26 mouse cellular contexts compared by ENCODE assay signal in the genomic region with DNA sequence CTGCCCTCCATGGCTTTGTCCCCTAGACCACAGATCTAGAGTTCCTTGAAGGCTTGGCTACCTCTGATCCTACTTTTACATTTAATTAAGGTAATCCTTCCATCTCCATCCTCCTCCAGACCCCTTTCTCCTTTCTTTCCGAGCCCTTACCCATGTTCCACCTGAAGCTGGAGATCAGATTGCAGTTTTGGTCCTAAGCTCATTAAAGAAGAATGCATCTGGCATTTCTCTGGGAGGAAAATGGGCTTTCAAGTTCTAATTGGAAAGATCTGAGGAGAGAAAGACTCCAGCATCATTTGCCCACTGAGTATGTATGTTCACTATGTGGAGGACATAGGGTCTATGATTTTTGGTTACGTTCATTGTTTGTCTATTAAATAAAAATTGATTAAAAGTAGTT.
"Had no signal": no experiment of that assay in that cellular context is flagged by ENCODE, and none has a peak within 500 bp of the region (broad histone marks: within the 10 kb centered on the region; RNA-seq: fewer than 3 reads in every experiment).

No protein-coding gene starts in this region.

- H3K4me2 ChIP-seq: heart, embryonic 11.5 days; heart, embryonic 13.5 days; heart, embryonic 15.5 days; hindbrain, embryonic 13.5 days; hindbrain, embryonic 15.5 days; kidney, embryonic 15.5 days; limb, embryonic 13.5 days; limb, embryonic 15.5 days; liver, embryonic 12.5 days had no signal

- ATAC-seq: hindbrain, postnatal 0 days; intestine, embryonic 16.5 days; liver, embryonic 12.5 days had no signal

- H3K27ac ChIP-seq: heart, embryonic 15.5 days; hindbrain, embryonic 13.5 days; hindbrain, embryonic 15.5 days; hindbrain, postnatal 0 days; kidney, embryonic 15.5 days; limb, embryonic 13.5 days; limb, embryonic 15.5 days; liver, embryonic 12.5 days; liver, embryonic 14.5 days had no signal

- H3K4me3 ChIP-seq: heart, adult 2 months; heart, embryonic 13.5 days; heart, embryonic 15.5 days; hindbrain, embryonic 13.5 days; hindbrain, embryonic 15.5 days; kidney, embryonic 15.5 days; limb, embryonic 13.5 days; limb, embryonic 15.5 days; liver, embryonic 12.5 days had no signal

- H3K9me3 ChIP-seq: heart, embryonic 13.5 days; heart, embryonic 15.5 days; hindbrain, embryonic 13.5 days; hindbrain, embryonic 15.5 days; kidney, embryonic 15.5 days; limb, embryonic 13.5 days; limb, embryonic 15.5 days; liver, embryonic 12.5 days had no signal

- H3K36me3 ChIP-seq: heart, embryonic 13.5 days; heart, embryonic 15.5 days; hindbrain, embryonic 13.5 days; hindbrain, embryonic 15.5 days; kidney, embryonic 15.5 days; limb, embryonic 13.5 days; limb, embryonic 15.5 days; liver, embryonic 12.5 days had no signal

- H3K4me1 ChIP-seq: liver, embryonic 12.5 days had no signal

- H3K27me3 ChIP-seq: heart, embryonic 13.5 days; heart, embryonic 15.5 days; hindbrain, embryonic 15.5 days; kidney, embryonic 15.5 days; limb, embryonic 13.5 days; limb, embryonic 15.5 days; liver, embryonic 12.5 days had no signal

- DNase-seq: gastrocnemius, postnatal 14 days; gastrocnemius, postnatal 36 days; heart, adult 11 months; heart, adult 2 months; heart, postnatal 14 days; heart, postnatal 36 days; kidney, adult 11 months; kidney, adult 2 months; kidney, adult 9 months; kidney, postnatal 10 days; kidney, postnatal 25 days; layer of hippocampus, adult 9-11 months; layer of hippocampus, postnatal 36 days; left cerebral cortex, postnatal 4 days had no signal

- H3K9ac ChIP-seq: heart, embryonic 13.5 days; heart, embryonic 15.5 days; hindbrain, embryonic 13.5 days; hindbrain, embryonic 15.5 days; kidney, embryonic 15.5 days; limb, embryonic 13.5 days; limb, embryonic 15.5 days; liver, embryonic 12.5 days; liver, embryonic 14.5 days had no signal
